Mouse (Mus musculus) gastrocnemius, adult 2 months (tissue): ENCODE measurements around the gene Ccl5. TPM values are rescaled to one million over a fixed set of nuclear protein-coding genes. Genes with fewer than 3 reads are reported as not detected.

Experiments
- DNase-seq: peaks from one replicate; pipeline ENCODE4 v3.0.0; 2022
- H3K27ac ChIP-seq: fragments of 200-600 bp; 2 replicates; pipeline ENCODE4 v1.8.1; 2022; ENCODE audit warnings: mild to moderate bottlenecking
- H3K4me3 ChIP-seq: fragments of 200-600 bp; 2 replicates; pipeline ENCODE4 v1.8.1; 2022; ENCODE audit warnings: mild to moderate bottlenecking, moderate library complexity
- CTCF ChIP-seq: fragments of 200-600 bp; IDR thresholded peaks from 2 replicates; pipeline ENCODE4 v1.8.1; 2022; ENCODE audit warnings: antibody characterized with exemption, mild to moderate bottlenecking, moderate library complexity
- intact Hi-C: fragments of 180-260 bp; cut with DNase I; formaldehyde crosslinking; loops from one replicate; pipeline ENCODE4 v1.15.1; 2025
- total RNA-seq, 2 experiments: library from RNA; stranded (reverse); gene quantifications; 2 replicates each; pipeline ENCODE4 v1.2.3; 2021

Gene Ccl5
- total RNA-seq, 2 experiments from 2014 or later = not detected

- DNase-seq = no peak
- no peak for TF ChIP-seq CTCF
- intact Hi-C loops = no loop called here
- peak overlapping the region; percentile 50 for H3K4me3 ChIP-seq
- no peak overlapping the region for H3K27ac ChIP-seq
Observed at GRCm38 (mm10) chr11:83534143-83534542, 3.8 kb upstream of the Ccl5 start.

- TF ChIP-seq CTCF = no peak
- intact Hi-C loops = no loop called here
- no peak overlapping the region for H3K4me3 ChIP-seq
- no peak for DNase-seq
- no peak overlapping the region for H3K27ac ChIP-seq
Observed at GRCm38 (mm10) chr11:83533192-83533591, 2.9 kb upstream of the Ccl5 start.

- DNase-seq = no peak
- intact Hi-C loops = no loop called here
- no peak overlapping the region for H3K4me3 ChIP-seq
- no peak overlapping the region for H3K27ac ChIP-seq
- TF ChIP-seq CTCF = no peak
Observed at GRCm38 (mm10) chr11:83529024-83529423, 1.3 kb downstream of the Ccl5 start.

GRCm38 (mm10) chr11:83522075-83522474 is 8.2 kb downstream of the Ccl5 start, which contains the start of gene Heatr9:
Gene Heatr9 (minus strand): TSS chr11:83522175.
- intact Hi-C loops = no loop called here
- DNase-seq = no peak
- no peak within 1 kb of the TSS for H3K27ac ChIP-seq
- no peak for TF ChIP-seq CTCF
- H3K4me3 ChIP-seq = no peak within 1 kb of the TSS

GRCm38 (mm10) chr11:83518371-83518770 is 11.9 kb downstream of the Ccl5 start:
- TF ChIP-seq CTCF = no peak
- no peak for DNase-seq
- Histone ChIP-seq H3K4me3 (no peak overlapping the region), H3K27ac (no peak overlapping the region)
- intact Hi-C loops = no loop called here

DNA sequence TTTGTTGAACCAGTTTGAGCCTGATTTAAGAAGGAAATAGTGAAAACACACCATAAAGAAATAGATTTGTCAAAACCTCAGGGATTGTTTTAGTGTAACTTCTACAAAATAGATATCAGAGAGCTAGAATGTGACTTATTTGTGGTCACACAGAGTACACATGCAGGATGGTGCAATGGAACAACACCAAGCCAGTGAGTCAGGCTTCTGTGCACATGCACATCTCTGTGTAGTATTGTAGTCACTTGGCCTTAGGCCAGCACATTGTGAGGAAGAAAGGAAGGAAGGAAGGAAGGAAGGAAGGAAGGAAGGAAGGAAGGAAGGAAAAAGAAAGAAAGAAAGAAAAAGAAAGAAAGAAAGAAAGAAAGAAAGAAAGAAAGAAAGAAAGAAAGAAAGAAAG is 13.2 kb downstream of the Ccl5 start:
- Histone ChIP-seq H3K4me3 (no peak overlapping the region), H3K27ac (no peak overlapping the region)
- DNase-seq = no peak
- TF ChIP-seq CTCF = no peak
- intact Hi-C loops = no loop called here

DNA sequence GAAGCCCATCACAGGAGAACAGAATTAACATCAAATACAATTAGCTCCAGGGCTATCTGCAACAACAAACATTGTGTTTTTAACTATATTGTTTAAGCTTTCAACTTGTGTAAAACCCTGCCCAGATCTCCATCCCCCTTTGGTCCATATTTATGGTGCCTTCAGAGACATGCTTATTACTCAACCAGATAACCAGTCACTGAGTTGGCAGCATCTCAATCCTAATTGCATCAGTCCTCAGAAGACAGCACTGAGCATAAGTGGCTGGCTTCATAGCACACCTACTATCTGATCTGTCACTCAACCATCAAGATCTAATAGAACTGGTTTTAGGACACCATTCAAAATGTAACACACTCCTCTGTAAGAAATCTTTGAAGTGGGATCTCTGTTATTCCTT is 20.8 kb downstream of the Ccl5 start:
- DNase-seq = no peak
- intact Hi-C loops = no loop called here
- Histone ChIP-seq H3K4me3 (no peak overlapping the region), H3K27ac (no peak overlapping the region)
- TF ChIP-seq CTCF = no peak

GRCm38 (mm10) chr11:83504308-83504707 is 26.0 kb downstream of the Ccl5 start:
- DNase-seq = no peak
- TF ChIP-seq CTCF = no peak
- H3K4me3 ChIP-seq = no peak overlapping the region
- intact Hi-C loops = no loop called here
- no peak overlapping the region for H3K27ac ChIP-seq

DNA sequence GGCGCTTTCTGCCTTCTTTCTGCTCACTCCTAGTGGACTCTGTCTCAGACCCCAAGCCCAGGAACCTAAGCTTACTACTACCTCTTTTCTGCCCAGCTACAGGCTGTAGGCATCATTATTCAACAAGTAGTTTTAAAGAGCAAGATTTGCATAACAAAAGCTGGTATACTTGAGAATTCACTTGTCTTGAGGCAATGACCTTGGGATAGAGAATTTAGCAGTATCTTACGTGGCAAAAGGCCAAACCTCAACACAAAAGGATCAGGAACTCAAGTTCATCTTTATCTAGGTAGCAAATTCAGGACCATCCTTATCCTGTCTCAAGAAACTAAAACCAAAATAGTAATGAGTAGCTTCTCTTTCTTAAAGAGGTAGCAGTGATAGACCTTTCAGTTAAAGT is 34.7 kb downstream of the Ccl5 start:
- no peak for DNase-seq
- no peak overlapping the region for H3K27ac ChIP-seq
- intact Hi-C loops = loop anchor here (10.0 kb wide), 1 partner anchor 151 kb away; no protein-coding TSS in a partner anchor
- no peak for TF ChIP-seq CTCF
- H3K4me3 ChIP-seq = no peak overlapping the region

- H3K4me3 ChIP-seq = no peak overlapping the region
- intact Hi-C loops = loop anchor here (10.0 kb wide), 1 partner anchor 147 kb away; no protein-coding TSS in a partner anchor
- TF ChIP-seq CTCF = no peak
- H3K27ac ChIP-seq = no peak overlapping the region
- no peak for DNase-seq
Observed at GRCm38 (mm10) chr11:83491488-83491887, 38.8 kb downstream of the Ccl5 start.

Other genes with a start within 250 kb of the Ccl5 start
- not detected for gene Slfn14, start 243.8 kb downstream of the Ccl5 start, total RNA-seq
- gene Ap2b1, start 231.5 kb downstream of the Ccl5 start, total RNA-seq = 10 to 100 TPM; 28.8 to 36.0 TPM
- 10 to 100 TPM; 10.7 to 15.1 TPM for gene Pex12, start 227.9 kb downstream of the Ccl5 start, total RNA-seq
- under 1 TPM; 0.36 to 0.50 TPM for gene Rasl10b, start 121.4 kb downstream of the Ccl5 start, total RNA-seq
- not detected for gene Gas2l2, start 101.1 kb downstream of the Ccl5 start, total RNA-seq
- not detected for gene 1700020L24Rik, start 92.8 kb downstream of the Ccl5 start, total RNA-seq
- 1 to 10 TPM; 1.9 to 3.2 TPM for gene Mmp28, start 67.4 kb downstream of the Ccl5 start, total RNA-seq
- 10 to 100 TPM; 27.1 to 30.5 TPM for gene Taf15, start 57.4 kb downstream of the Ccl5 start, total RNA-seq
- not detected for gene Heatr9, start 8.3 kb downstream of the Ccl5 start, total RNA-seq
- gene Ccl9, start 48.1 kb upstream of the Ccl5 start, total RNA-seq = 1 to 10 TPM; 2.4 to 6.2 TPM
- 1 to 10 TPM; 5.5 to 9.3 TPM for gene Ccl6, start 62.6 kb upstream of the Ccl5 start, total RNA-seq
- gene Rpl9-ps1, start 115.1 kb upstream of the Ccl5 start, total RNA-seq = not detected
- not detected for gene Ccl3, start 118.8 kb upstream of the Ccl5 start, total RNA-seq
- not detected for gene Ccl4, start 132.1 kb upstream of the Ccl5 start, total RNA-seq
- under 1 TPM; 0.47 to 0.69 TPM for gene Wfdc17, start 173.5 kb upstream of the Ccl5 start, total RNA-seq
- not detected for gene Wfdc18, start 178.5 kb upstream of the Ccl5 start, total RNA-seq
- not detected for gene Wfdc21, start 216.4 kb upstream of the Ccl5 start, total RNA-seq
- gene Heatr6, start 223.2 kb upstream of the Ccl5 start, total RNA-seq = 1 to 10 TPM; 8.5 to 9.2 TPM